Mouse (Mus musculus): ENCODE measurements at regions not wholly inside any gene's neighbourhood (a gene's known extent, or its start where the extent isn't known, plus 50 kb on each side); places are given as distances from the start of the nearest gene placed in this dataset.

GRCm38 (mm10) chr8:8482707-8483480 lies 178.1 kb downstream of the Efnb2 start:
- TF ChIP-seq CTCF (IDR thresholded peaks at IDR 0.05; ENCODE audit: low read depth, low read length) (no peak), GATA1 (IDR thresholded peaks at IDR 0.05; ENCODE audit: borderline replicate concordance, low read length) (no peak), POLR2AphosphoS5 (IDR thresholded peaks at IDR 0.05; ENCODE audit: insufficient replicate concordance, low read depth, low read length) (no peak), TAL1 (conservative IDR thresholded peaks at IDR 0.05; ENCODE audit: low read depth, low read length) (no peak)

Data from G1E (cell line).